Mouse (Mus musculus): ENCODE measurements at regions not wholly inside any gene's neighbourhood (a gene's known extent, or its start where the extent isn't known, plus 50 kb on each side); places are given as distances from the start of the nearest gene placed in this dataset.
A peak's percentile ranks its signal among the peaks of the same experiment; 100 is the strongest.
"Not testable (repeated sequence)": the region's sequence is repeated elsewhere in the genome, so short reads cannot be mapped to it uniquely, and the experiment has no call there.

DNA sequence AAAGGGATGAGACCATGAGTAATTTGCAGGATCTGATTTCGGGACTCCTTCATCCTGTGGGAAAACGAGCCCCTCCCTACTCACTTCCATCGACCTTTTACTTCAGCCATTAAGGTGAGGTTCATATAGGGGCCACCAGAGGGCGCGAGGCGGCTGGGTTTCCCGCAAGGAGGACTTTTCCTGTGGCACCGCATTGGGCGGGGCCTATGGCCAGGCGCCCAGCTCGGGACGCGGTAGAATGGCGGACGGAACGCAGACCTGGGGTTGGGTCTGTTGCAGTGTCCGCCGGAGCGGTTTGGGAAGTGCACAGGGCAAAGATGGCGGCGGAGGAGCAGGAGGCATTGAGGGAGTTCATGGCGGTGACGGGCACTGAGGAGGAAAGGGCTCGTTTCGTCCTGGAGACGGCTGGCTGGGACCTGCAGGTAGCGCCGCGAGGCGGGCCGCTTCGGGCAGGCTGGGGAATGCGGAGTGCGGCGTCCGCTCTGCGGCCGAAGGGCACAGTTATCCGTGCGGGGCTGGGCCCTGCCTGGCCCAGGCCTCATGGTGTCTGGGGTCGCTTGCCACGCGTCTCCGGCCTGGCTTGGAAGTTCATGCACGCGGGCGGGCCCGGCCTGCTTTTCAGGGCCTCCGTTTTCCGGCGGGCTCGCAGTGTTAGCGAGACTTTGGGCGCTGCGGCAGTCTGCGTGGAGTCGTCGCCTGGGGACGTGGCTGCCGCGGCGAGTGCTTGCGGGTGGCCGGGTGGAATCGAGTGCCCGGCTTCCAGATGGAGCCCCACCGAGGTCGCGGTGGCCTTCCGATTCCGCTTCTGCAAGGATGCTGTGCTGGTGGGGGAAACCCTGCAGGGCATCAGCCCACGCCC lies 219.1 kb downstream of the Gm31371 start:
- peak; percentile 100 for DNase-seq (ENCODE audit: low spot score)

DNA sequence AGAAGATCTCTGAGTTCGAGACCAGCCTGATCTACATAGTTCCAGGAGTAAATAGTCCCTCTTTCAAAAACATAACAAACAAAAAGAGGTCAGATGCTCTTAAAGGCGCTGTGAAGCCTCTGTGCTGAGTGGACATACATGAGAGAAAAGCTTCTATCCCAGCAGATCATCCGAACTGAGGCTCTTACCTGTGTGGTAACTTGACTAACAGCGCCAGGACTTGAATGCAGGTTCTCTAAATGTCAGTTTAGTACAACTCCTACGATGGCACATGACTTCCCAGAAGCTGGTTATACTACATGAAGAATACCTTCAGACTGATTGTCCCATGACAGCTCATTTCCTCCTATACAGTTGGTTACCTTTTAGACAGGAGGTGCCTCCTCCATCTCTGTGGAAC lies 220.4 kb downstream of the Gm31371 start:
- not testable (repeated sequence) for DNase-seq (ENCODE audit: low spot score)

DNA sequence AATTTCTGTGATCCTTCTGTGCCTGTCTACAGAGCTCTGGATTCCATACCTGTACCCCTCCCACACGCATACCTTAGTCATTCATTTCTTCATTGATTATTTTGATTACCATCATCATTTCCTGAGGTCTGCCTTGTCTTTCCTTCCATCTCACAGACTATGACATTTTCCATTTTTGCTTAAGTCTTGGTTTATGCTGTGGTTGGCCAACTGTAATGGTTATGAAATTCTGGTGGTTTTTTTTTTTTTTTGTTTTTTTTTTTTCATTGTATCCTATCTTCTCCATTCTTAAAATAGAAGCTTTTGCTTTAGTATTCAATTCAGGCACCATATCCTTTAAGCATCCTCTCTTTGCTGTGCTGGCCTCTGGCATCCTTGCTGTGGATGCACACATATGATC lies 227.4 kb downstream of the Gm15319 start:
- not testable (repeated sequence) for DNase-seq (ENCODE audit: low spot score)

DNA sequence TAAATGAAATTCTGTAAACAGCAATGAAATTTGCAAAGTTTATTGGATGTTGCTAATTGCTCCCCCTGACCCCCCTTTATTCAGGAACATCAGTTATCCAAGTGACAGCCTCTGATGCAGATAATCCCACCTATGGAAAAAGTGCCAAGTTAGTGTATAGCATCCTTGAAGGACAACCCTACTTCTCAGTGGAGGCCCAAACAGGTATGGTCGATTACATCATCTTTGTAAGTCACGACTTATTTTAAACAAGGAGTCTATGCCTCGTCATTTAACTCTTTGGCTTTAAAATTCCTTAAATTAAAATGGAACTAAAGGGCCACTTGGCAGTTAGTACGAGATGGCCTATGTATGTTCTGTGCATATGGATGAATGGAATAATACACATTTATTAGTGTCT lies 217.6 kb downstream of the Gm15319 start:
- DNase-seq (ENCODE audit: low spot score) = not testable (repeated sequence)

DNA sequence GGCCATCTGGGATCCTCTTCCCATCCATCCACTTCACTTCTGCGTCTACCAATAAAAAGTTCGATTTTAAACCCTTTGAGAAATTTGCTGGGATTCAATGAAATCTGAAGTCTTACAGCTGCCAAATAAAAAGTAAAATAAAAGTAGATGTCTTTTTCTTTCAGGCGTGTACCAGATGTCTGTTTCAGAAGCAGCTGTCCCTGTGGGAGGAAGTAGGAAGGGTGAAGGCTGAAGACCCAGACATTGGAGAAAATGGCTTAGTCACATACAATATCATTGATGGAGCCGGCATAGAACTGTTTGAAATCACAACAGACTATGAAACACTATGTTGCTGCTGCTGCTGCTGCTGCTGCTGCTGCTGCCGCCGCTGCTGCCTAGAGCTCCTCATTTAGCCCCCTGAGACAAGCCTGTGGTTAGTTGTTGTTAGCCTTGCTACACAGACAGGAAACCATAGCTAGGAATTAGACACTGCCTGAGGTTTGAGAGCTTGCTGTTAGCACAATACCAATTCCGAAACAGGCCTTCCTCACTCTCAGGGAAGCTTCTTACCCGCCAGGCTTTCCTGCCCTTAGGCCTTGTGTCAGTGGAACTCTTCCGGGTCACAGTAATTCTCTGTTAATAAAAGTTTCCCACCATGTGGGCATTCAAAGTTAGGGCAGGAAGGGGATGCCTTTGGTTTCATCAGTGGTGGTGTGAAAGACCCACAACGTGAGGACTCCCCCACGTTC lies 211.5 kb downstream of the Gm15319 start:
- DNase-seq (ENCODE audit: low spot score) = not testable (repeated sequence)

DNA sequence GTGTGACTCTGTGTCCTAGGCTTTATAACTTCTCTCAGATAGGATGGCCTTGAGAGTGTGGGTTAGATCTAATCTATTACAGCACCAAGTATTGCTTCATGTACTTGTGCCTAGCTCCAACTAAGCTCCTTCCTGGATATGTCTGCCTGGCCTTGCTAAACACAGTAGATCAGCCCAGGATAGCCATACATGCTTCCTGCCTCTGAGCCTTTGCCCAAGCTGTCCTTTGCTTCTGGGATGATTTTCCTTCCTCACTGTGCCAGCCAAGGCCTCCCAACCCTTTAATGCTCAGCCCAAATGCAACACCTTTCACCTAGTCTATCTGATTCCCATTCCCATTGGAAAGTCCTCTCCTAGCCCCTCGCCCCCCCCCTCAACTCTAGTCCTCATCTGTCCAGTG lies 208.9 kb downstream of the Gm15319 start:
- DNase-seq (ENCODE audit: low spot score) = not testable (repeated sequence)
